Mouse (Mus musculus) retina, embryonic 14.5 days (tissue): ENCODE results near the gene Serpina6.
"Not testable (repeated sequence)": the region's sequence is repeated elsewhere in the genome, so short reads cannot be mapped to it uniquely, and the experiment has no call there.

Experiments
- DNase-seq: peaks from one replicate; pipeline ENCODE4 v3.0.0-alpha.2; 2015; ENCODE audit warnings: low spot score

Serpina6 gene

DNA sequence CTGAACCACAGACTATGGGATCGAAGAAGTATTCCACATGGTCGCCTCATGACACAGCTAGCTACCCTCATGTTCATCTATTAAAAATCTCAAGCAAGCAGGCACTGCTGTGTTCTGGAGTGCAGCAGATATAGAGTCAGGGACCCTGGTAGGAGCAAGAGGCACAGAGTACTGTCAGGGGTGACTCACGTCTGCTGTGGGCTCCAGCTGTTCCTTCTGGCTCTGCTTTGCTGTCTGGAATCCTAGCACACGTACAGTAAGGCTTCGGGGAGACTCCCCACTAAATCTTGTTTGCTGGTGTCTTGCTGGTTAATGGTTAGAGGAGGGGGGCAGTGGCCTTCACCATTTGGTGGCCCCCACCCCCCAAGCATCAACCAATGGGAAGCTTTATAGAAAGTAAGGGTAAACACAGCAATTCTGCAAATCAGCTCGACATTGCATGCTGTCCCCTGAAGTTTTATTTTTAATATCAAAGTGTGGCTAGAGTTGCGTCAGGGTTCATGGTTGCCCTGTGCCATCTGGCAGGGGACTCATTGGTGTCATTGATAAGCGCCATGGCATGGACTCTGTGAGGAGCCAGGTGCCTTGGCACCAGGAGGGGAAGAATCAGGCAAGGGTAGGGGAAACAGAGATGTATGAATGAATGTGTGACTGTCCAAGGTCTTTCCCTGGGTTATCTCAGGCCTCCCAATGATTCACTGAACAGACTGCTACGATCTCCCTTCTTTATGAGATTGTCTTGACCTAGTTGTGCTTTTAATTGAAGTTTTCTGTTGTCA is at the start of gene Serpina6:
Serpina6 (minus strand) TSS at position 365 of the 779 bp plus-strand sequence.
- no peak for DNase-seq

GRCm38 (mm10) chr12:103706113-103706512 is 49.1 kb upstream of the Serpina6 start:
- no peak for DNase-seq

GRCm38 (mm10) chr12:103705547-103705946 is 48.5 kb upstream of the Serpina6 start:
- DNase-seq = no peak

DNA sequence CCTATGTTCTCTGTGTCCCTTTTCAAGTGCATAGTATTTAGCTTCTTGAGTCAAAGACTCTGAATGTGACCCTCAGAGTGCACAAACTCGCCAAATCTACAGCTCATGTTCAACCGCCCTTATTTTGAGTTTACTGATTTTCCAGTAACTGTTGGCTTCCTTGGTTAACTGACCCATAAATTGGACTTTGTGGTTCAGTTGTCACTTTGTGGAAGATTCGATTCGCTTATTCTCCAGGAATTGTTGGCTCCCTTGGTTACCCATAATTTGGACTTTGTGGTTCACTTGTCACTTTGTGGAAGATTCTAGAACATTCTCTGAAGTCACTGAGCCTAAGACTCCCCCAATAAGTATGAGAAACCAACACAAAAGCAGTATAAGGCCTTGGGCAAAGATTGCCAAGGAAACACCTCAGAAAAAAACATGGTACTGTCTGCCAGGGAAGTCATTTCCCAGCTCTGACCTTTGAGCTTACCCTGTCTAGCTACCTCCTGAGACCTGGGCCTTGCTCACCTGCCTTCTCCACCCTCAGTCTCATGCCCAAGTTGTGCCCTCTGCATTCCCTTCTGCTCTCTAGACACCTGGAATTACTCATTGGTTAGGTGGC is 43.2 kb upstream of the Serpina6 start:
- DNase-seq = no peak

DNA sequence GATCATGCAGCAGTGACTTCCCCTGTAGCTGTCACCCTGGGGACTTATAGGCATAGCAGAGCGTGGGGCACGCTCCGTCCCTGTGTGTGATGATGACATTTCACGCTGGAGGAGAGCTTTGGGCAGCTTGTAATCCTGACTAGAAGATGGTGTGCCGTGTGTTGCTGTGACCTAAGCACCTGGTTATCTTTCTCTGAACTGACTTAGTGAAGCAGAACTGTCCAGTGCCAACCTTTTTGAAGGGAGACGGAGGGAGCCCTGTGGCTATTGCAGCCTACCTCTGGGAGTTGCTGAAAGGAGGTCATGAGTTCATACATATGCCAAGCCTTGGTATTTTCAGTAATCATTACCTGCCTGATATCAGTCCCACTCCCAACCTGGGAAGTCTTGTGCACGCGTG is 38.4 kb upstream of the Serpina6 start, which contains the start of gene Serpina1f:
Serpina1f (minus strand) TSS at position 101 of the 400 bp plus-strand sequence.
- no peak for DNase-seq

- DNase-seq = peak; percentile 2
Observed at GRCm38 (mm10) chr12:103688221-103688814, 31.3 kb upstream of the Serpina6 start.

GRCm38 (mm10) chr12:103687021-103687420 is 30.0 kb upstream of the Serpina6 start:
- DNase-seq = no peak

DNA sequence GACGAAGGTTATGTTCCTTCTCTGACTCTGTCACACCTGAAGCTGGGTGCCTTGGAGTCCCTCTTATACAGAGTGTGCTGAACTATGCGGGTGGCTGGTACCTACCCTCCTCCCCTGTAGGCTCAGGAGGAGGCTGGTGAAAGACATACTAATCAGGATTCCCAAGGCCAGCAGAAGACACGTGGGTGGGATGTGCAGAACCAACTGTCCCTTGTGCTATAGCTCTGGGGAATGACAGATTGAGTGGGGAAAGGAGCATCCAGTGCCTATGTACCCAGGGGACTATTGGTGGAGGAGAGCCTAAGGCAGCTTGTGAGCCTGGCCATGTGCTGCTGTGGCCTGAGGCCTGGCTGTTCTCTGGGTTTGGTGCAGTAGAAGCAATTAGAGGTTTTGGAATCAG is 29.0 kb upstream of the Serpina6 start:
- no peak for DNase-seq

DNA sequence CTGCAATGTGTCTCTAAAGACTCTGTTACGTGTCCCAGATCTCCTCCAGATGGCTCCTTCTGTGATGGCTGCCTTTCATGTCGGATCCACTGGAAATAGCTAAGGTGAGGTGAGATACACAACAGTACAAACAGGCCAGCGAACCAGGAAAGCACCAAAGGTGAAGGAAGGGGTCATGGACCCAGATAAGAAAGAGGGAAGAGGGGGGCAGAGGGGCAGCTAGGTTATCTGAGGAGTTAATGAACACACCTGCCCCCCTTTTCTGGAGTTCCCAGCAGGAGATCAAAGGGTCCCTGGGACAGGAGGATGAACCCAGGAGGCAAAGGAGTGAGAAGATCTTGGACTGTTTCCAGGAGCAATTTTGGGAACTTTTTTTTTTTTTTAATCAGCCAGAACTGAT is 28.4 kb upstream of the Serpina6 start:
- no peak for DNase-seq

DNA sequence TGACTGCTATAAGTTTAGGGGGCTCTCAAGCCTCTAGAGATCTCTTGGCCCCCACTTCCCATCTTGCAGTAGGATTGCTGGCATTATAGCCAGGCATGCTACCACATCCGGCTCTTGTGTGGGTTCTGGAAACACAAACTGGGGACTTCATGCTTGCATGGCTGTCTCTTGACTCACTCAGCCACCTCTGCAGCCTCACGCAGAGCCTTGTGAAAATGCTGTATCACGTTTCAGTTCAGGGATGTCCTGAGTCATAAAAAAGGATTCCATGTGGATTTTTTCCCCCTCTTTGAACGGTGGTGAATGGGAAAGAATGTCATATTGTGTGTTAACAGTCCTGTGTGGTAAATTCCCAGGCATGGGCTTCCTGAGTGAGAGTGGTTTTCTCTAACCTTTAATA is 26.8 kb upstream of the Serpina6 start:
- DNase-seq = no peak

- no peak for DNase-seq
Observed at GRCm38 (mm10) chr12:103681739-103682138, 24.7 kb upstream of the Serpina6 start.

GRCm38 (mm10) chr12:103681169-103681568 is 24.2 kb upstream of the Serpina6 start:
- DNase-seq = no peak

DNA sequence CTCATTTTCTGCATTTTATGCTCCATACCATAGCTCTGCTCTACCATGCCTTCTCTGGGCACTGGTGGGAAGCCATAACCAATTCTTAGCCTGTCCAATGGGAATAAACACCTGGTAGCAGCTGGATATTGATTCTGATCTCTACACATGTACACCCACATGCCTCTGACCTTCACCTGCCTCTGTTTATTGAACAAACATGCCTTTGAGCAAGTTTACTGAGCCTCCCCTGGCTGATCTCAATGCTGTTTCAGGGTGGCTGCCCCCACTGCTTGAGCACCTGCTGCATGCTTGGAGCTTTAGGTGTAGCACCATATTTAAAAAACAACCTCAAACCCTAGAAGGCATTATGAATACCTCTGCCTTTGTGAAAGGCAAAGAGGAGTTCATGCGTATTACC is 22.8 kb upstream of the Serpina6 start:
- not testable (repeated sequence) for DNase-seq

DNA sequence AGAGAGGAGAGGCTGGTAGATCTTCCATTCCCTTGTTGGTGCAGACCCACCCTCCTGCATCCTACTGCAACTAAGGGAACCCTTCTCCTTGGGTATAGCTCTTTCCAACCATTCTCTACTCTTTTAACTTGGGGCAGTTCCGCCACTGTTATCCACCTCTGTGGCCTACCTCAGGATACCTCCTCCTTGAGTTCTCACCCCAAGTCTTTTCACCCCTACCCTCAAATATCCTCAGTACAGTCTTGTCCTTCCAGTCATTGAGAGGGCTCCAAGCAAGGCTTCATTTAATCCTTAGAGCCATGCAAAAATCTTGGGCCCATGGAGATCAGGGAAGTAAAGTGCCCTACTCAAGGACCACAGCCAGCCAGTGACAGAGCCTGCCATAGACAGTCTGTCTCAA is 19.0 kb upstream of the Serpina6 start, which contains the start of gene Serpina16:
Serpina16 (minus strand) TSS at position 101 of the 400 bp plus-strand sequence.
- DNase-seq = no peak

- no peak for DNase-seq
Observed at GRCm38 (mm10) chr12:103673179-103673578, 16.2 kb upstream of the Serpina6 start.

DNA sequence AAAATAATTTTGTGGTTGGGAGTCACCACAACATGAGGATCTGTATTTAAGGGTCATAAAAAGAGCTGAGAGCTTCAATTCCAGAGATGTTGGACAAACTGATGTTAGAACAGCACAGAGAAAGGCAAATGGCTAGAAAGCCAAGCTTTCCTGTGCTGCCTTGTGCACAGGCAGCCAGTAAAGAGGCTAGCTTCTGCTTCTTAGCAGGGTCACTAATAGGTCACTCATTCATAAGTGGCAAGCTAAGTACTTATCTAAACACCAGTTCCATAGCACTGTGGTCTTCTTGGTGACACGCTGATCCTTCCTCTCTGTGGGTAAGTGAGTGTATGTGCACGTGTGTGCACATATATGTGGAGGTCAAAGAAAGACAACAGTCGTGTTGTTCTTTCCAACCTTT is 14.5 kb upstream of the Serpina6 start:
- DNase-seq = no peak

DNA sequence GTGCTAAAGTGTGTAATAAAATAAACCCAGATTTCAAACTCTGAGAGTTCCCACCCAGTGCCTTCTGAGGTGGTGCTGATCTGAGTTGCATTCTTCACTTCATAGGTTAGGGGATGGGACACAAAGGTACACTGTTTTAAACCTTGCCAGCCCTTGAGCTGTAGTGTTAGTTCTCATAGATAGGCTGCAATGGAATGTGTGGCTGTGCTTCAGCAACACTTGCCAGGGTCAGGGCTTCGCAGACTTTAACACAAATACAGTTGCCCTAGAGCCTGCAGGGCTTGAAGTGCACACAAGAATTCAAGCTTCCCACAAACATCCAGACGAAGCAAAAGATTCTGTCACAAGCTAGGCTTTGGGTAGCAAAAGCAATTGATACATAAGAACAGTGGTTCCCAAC is 14.0 kb upstream of the Serpina6 start:
- no peak for DNase-seq

DNA sequence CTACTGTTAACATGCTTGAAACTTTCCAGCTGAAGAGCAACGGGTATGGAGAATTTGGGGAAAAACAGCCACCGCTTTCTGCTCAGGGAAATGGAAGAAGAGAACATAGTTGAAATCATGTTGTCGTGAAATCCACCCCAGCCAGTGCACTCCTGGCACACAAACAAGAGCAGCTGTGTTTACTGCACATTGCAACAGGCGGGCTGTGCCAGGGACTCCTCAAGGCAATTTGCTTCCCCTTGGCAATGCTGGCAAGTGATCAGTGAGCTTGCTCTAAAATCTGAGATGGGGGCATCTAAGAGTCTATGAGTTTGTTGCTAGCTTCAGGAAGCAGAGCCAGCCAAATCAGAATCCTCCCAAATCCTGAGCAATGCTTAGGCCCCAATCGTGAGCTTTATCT is 13.3 kb upstream of the Serpina6 start:
- DNase-seq = no peak

DNA sequence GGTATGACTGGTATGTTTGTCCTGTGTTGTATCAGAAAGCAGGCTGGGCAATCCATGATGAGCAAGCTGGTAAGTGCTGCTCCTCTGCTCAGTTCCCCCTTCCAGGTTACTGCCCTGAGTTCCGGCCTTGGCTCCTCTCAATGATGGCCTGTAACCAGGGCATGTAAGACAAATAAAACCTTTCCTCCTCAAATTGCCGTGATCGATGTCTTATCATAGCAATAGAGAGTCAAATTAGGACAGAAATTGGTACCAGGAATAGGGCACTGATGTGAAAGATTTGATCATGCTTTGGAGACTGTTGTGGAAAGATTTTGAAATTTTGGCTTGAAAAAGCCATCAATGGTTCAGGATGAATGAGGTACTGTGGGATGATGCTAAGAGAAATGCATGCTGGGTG is 8.3 kb upstream of the Serpina6 start:
- DNase-seq = no peak

GRCm38 (mm10) chr12:103662053-103662452 is 5.0 kb upstream of the Serpina6 start:
- DNase-seq = not testable (repeated sequence)

DNA sequence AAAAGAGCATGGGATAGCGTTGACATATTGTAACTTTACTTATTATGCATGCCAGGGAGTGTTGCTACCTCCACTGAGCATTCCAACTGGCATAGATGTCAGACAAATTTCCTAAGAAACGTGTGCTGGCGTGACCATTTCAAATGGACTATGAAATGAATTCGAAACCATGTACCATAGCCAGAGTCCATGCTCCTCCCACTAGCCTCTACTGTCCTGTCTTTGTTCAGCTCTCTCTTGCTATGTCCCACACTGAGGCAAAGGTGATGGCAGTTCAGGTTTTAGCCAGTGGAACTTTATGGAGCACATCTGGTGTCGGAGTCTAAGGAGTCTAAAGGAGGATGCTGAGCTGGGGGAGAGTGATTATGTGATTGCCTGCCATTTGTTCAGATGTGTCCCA is 3.1 kb upstream of the Serpina6 start:
- DNase-seq = no peak

DNA sequence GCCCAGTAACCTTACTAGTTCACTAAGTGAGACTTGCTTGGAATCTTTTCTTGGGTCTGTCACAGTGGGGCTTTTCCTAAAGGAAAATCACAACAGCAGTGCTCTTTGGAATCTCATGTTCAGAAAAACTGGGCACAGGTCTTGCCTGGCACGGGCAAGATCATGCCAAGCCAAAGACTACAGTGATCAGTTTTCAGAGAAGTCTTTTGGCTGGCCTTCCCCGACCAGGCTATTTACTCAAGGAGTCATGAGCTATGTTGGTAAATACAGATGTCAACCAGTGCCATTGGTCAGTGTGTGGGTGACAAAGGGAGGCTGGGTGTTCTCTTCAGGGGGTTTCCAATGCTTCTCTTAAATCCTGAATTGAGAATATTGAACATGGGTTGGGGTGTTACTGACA is 2.2 kb upstream of the Serpina6 start:
- DNase-seq = no peak

- DNase-seq = no peak
Observed at GRCm38 (mm10) chr12:103657991-103658390, 979 bp upstream of the Serpina6 start.
